Mouse (Mus musculus) liver, embryonic 12.5 days (tissue): ENCODE measurements around the gene Rpl6. TPM values are rescaled to one million over a fixed set of nuclear protein-coding genes. Genes with fewer than 3 reads are reported as not detected.

Source experiments
- ATAC-seq: fragments of 200-750 bp; cut with Nextera tagmentation; 2 replicates; pipeline ENCODE4 v1.8.0; 2017; ENCODE audit warnings: moderate number of reproducible peaks, mild to moderate bottlenecking, moderate library complexity
- H3K27ac ChIP-seq: fragments of 300-500 bp; sonication (generic); 2 replicates; pipeline ENCODE4 v1.5.1; 2016; ENCODE audit warnings: mild to moderate bottlenecking
- H3K27me3 ChIP-seq: fragments of 300-500 bp; sonication (generic); replicated peaks from 2 replicates; pipeline ENCODE4 v1.6.1; 2016; ENCODE audit warnings: mild to moderate bottlenecking, moderate library complexity
- H3K36me3 ChIP-seq: fragments of 300-500 bp; sonication (generic); 2 replicates; pipeline ENCODE4 v1.6.1; 2016; ENCODE audit warnings: mild to moderate bottlenecking, moderate library complexity
- H3K4me1 ChIP-seq: fragments of 300-500 bp; sonication (generic); 2 replicates; pipeline ENCODE4 v1.6.1; 2016
- H3K4me2 ChIP-seq: fragments of 300-500 bp; sonication (generic); 2 replicates; pipeline ENCODE4 v1.6.1; 2016; ENCODE audit warnings: mild to moderate bottlenecking, moderate library complexity
- H3K4me3 ChIP-seq: fragments of 300-500 bp; sonication (generic); 2 replicates; pipeline ENCODE4 v1.5.1; 2016; ENCODE audit warnings: mild to moderate bottlenecking, moderate library complexity
- H3K9ac ChIP-seq: fragments of 300-500 bp; sonication (generic); 2 replicates; pipeline ENCODE4 v1.6.1; 2016; ENCODE audit warnings: mild to moderate bottlenecking, moderate library complexity
- H3K9me3 ChIP-seq: fragments of 300-500 bp; sonication (generic); replicated peaks from 2 replicates; pipeline ENCODE4 v1.6.1; 2016; ENCODE audit warnings: mild to moderate bottlenecking, moderate library complexity
- WGBS: fragments of 180-500 bp; shearing (Covaris S2); methylation state at CpG from one replicate; pipeline ENCODE4 v1.1.7; 2016; ENCODE audit not compliant: insufficient replicate concordance; 5-methylcytosine and 5-hydroxymethylcytosine counted together
- polyA plus RNA-seq: library from polyadenylated mRNA; unstranded; fragments of >200 nt; fragmentation: Nextera tagmentation; extraction: Ambion mirVana; gene quantifications from 2 replicates; pipeline ENCODE4 v1.2.1, GENCODE M21; 2016

Rpl6 gene
- polyA plus RNA-seq, 1 experiment from 2014 or later: 602 TPM

GRCm38 (mm10) chr5:121244365-121244731 is 40.1 kb downstream of the Rpl6 start:
- 19% methylated on average over 5 of the region's 5 CpGs for WGBS
- H3K36me3 ChIP-seq: peaks cover 20% of the 10 kb centered on the region
- H3K27ac ChIP-seq: peak overlapping the region; percentile 99
- ATAC-seq: peak; percentile 53
- H3K4me2 ChIP-seq: peak overlapping the region; percentile 69
- H3K27me3 ChIP-seq: no peaks in the 10 kb centered on the region
- H3K4me1 ChIP-seq: peaks cover 99% of the 10 kb centered on the region
- H3K9me3 ChIP-seq: no peaks in the 10 kb centered on the region
- H3K9ac ChIP-seq: peak overlapping the region; percentile 75
- H3K4me3 ChIP-seq: 0 out of 2 replicates have a peak overlapping the region, but pooled peaks have one; percentile 6

GRCm38 (mm10) chr5:121245201-121245600 is 40.9 kb downstream of the Rpl6 start:
- Histone ChIP-seq H3K36me3 (peaks cover 20% of the 10 kb centered on the region), H3K27me3 (no peaks in the 10 kb centered on the region), H3K4me2 (peak overlapping the region; percentile 69), H3K27ac (peak overlapping the region; percentile 99), H3K4me1 (peaks cover 99% of the 10 kb centered on the region), H3K4me3 (peak overlapping the region; percentile 24), H3K9me3 (no peaks in the 10 kb centered on the region), H3K9ac (peak overlapping the region; percentile 75)
- 41% methylated on average over 7 of the region's 7 CpGs for WGBS
- ATAC-seq: peak; percentile 37

DNA sequence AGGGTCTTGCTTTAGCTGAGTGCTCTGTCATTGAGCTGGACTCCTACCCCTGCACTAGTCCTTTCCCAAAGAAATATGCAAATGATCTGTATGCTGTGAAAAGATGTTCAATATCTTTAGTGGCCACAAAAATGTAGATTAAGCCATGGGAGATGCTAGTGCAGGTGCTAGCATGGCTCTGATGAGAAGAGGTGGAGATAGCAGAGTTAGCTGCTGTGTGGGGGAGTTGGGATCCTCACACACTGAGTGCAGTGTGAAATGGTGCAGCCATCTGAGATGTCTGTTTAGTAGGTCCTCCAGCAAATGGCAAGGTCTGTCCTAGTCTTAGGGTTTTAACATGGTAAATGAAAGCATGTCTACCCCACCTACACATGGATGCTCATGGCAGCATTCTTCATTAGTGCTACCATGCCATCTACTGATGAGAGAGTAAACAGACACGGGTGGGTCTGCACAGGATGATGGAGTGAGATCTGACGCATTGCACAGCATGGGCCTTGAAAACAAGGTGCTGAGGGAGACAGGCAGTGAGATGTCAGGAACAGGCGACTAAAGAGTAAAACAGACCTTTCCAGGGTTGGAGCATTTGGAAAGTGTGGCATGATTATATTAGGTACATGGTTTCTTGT is 44.6 kb downstream of the Rpl6 start:
- Histone ChIP-seq H3K27me3 (no peaks in the 10 kb centered on the region), H3K4me1 (peaks cover 91% of the 10 kb centered on the region), H3K36me3 (peaks cover 40% of the 10 kb centered on the region), H3K4me3 (no peak overlapping the region), H3K4me2 (peak overlapping the region; percentile 2; the same call in 1 of the 2 replicates), H3K27ac (peak overlapping the region; percentile 76), H3K9ac (peak overlapping the region; percentile 42; the same call in 1 of the 2 replicates), H3K9me3 (no peaks in the 10 kb centered on the region)
- ATAC-seq: peak; percentile 50
- 65% methylated on average over 3 of the region's 3 CpGs for WGBS

DNA sequence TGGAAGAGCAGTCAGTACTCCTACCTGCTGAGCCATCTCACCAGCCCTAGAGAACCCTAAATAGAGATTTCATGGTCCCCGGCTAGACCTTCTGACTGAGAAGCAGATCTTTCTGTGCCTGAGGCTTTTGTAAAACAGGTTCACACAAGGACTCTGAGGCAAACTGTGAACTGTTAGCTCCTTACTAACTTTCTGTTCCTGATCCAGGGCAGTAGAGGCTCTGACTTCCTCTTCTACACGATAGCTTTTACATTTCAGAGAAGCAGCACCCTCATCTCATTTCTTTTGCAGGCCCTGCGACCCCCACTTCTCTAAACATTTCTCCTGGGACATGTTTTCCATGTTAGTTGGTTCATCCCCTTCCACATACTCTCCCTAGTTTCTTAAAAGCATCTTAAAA is 45.4 kb downstream of the Rpl6 start:
- peak overlapping the region; percentile 76 for H3K27ac ChIP-seq
- peaks cover 48% of the 10 kb centered on the region for H3K36me3 ChIP-seq
- no peaks in the 10 kb centered on the region for H3K9me3 ChIP-seq
- H3K4me3 ChIP-seq: no peak overlapping the region
- no peaks in the 10 kb centered on the region for H3K27me3 ChIP-seq
- peak overlapping the region; percentile 25; the same call in 1 of the 2 replicates for H3K9ac ChIP-seq
- 72% methylated on average over 3 of the region's 3 CpGs for WGBS
- no peak overlapping the region for H3K4me2 ChIP-seq
- peaks cover 85% of the 10 kb centered on the region for H3K4me1 ChIP-seq
- no peak for ATAC-seq

- Histone ChIP-seq H3K36me3 (peaks cover 70% of the 10 kb centered on the region), H3K9ac (no peak overlapping the region), H3K4me2 (no peak overlapping the region), H3K4me1 (peaks cover 72% of the 10 kb centered on the region), H3K9me3 (no peaks in the 10 kb centered on the region), H3K27me3 (no peaks in the 10 kb centered on the region), H3K27ac (peak overlapping the region; percentile 18; the same call in 1 of the 2 replicates), H3K4me3 (no peak overlapping the region)
- 71% methylated on average over 8 of the region's 8 CpGs for WGBS
- ATAC-seq: no peak
Measured at GRCm38 (mm10) chr5:121251813-121252212, 47.5 kb downstream of the Rpl6 start.

DNA sequence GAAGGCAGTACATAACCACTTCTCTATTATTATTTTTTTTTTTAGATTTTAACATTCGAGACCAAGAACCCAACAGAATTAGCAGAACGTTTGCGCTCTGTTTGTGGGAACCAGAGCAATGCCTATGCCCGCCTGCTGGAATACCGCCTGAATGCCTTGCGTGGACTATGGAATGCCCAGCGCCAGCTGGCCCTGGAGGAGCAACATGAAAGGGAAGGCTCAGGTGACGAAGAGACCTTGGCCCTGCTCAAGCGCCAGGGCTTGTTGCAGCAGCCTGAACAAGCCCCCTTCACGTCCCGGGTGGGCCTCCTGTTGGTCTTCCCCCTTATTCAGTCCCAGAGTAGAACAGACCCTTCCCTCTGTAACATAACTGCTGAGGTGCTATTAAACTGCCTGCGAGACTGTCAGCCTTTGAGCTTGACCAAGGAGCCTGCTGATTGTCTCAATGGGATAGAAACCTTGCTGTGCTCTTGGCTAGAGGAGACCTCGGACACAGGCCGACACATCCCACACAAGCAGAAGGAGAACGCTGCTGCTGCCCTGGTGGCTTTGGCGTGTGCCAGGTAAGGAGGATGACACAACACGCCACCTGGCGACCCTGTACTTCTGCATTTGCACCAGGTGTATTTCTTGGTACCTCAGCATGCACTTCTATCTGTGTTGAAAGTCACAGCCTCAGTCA is 49.7 kb downstream of the Rpl6 start:
- H3K9ac ChIP-seq: no peak overlapping the region
- WGBS: 86% methylated on average over 18 of the region's 18 CpGs

GRCm38 (mm10) chr5:121254977-121255376 is 50.7 kb downstream of the Rpl6 start:
- H3K4me1 ChIP-seq: peaks cover 46% of the 10 kb centered on the region
- H3K9ac ChIP-seq: no peak overlapping the region
- peaks cover 85% of the 10 kb centered on the region for H3K36me3 ChIP-seq
- H3K27ac ChIP-seq: 0 out of 2 replicates have a peak overlapping the region, but pooled peaks have one; percentile 42
- no peaks in the 10 kb centered on the region for H3K9me3 ChIP-seq
- no peak overlapping the region for H3K4me3 ChIP-seq
- H3K27me3 ChIP-seq: no peaks in the 10 kb centered on the region
- no peak overlapping the region for H3K4me2 ChIP-seq
- 81% methylated on average over 7 of the region's 7 CpGs for WGBS
- ATAC-seq: no peak

More for the DNA sequence above, 49.7 kb downstream of the Rpl6 start:
- Histone ChIP-seq H3K9me3 (no peaks in the 10 kb centered on the region), H3K27me3 (no peaks in the 10 kb centered on the region), H3K4me3 (no peak overlapping the region), H3K36me3 (peaks cover 78% of the 10 kb centered on the region), H3K4me1 (peaks cover 54% of the 10 kb centered on the region), H3K4me2 (no peak overlapping the region), H3K27ac (peak overlapping the region; percentile 42; the same call in 1 of the 2 replicates)
- ATAC-seq: no peak

Other genes starting within 250 kb of the Rpl6 start
- not detected in 2 replicates for gene Rph3a, start 194.4 kb upstream of the Rpl6 start, polyA plus RNA-seq
- gene Ptpn11, start 13.1 kb upstream of the Rpl6 start, polyA plus RNA-seq: 15.2 and 15.8 TPM in 2 replicates
- gene Hectd4, start 15.7 kb downstream of the Rpl6 start, polyA plus RNA-seq: 13.3 and 14.4 TPM in 2 replicates
- 23.7 and 25.7 TPM in 2 replicates for gene Trafd1, start 181.2 kb downstream of the Rpl6 start, polyA plus RNA-seq
- gene Naa25, start 193.5 kb downstream of the Rpl6 start, polyA plus RNA-seq: 41.2 and 42.7 TPM in 2 replicates
- gene Tmem116, start 247.4 kb downstream of the Rpl6 start, polyA plus RNA-seq: 0.64 and 0.74 TPM in 2 replicates
- gene Erp29, start 248.0 kb downstream of the Rpl6 start, polyA plus RNA-seq: 103 TPM in 2 replicates